Mouse (Mus musculus): Measurements from ENCODE around the gene Raet1e. TPM values are rescaled to one million over a fixed set of nuclear protein-coding genes. Genes with fewer than 3 reads are reported as not detected.
"Not testable (repeated sequence)": the region's sequence is repeated elsewhere in the genome, so short reads cannot be mapped to it uniquely, and the experiment has no call there.

The Raet1e gene
- total RNA-seq, 2 experiments from 2014 or later, result 0.28 TPM; not detected in 1

DNA sequence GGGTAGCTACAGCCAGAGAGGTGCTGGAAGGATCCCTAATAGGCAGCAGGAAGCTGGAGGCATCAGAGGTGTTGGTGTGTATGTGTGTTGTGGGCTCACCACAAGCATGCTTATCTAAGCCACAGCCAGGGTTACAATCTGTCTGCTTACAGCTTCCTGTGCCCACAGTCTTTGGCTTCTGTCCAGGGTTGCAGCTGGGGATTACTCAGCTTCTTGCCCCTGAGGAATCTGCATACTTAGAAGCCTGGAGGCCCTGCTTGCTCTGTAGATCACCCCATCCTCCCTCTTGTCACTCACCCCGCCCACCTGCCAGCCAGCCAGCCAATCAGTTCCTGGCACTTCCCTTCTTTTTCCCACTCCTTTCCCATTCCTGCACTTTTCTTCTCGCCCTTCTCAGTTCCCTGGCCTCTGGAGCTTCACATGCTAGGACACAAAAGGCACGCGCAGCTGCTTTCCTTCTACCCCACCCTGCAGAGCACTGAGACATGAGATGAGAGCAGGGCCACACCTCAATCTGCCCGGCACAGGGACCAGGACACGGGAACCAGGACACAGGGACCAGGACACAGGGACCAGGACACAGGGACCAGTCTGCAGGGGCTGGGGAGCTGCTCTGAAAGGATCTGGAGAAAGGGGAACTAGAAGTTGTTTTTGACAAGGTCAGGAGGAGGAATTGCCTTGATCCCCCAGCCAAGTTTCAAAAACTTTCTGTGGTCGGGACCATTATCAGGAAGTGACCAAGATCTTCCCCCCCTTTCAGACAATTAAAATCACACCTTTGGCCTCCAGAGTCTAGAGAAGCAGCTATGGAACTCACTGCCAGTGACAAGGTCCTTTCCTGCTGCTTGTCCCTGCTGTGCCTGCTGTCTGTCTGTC, 65.3 kb downstream of the Raet1e start:
- DNase-seq (ENCODE audit: extremely low spot score in 1 of 2, low spot score in 2 of 2), result peak in 1 of 2 experiments; percentile 18
- intact Hi-C loops (cut with DNase I), result not testable (repeated sequence)

DNA sequence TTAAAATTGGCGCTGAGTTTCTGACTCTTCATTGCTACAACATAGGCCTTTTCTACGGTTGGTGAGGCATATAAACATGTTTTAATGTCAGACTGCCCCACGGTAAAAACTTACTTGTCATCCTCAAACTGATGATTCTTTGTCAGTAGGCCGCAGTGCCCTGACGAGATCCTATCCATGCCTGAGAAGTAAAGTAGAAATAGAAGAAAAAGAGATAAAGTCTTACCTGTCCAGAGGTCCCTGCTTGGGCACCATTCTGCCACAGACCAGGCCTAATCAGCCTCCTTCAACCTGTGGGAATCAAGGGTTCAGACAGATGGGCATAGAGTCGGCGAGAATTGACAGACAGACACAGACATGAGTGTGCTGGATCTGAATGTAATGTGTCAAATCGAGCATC, 106.7 kb downstream of the Raet1e start:
- intact Hi-C loops (cut with DNase I), result no loop called here
- DNase-seq (ENCODE audit: extremely low spot score in 1 of 2, low spot score in 2 of 2), result no peak

DNA sequence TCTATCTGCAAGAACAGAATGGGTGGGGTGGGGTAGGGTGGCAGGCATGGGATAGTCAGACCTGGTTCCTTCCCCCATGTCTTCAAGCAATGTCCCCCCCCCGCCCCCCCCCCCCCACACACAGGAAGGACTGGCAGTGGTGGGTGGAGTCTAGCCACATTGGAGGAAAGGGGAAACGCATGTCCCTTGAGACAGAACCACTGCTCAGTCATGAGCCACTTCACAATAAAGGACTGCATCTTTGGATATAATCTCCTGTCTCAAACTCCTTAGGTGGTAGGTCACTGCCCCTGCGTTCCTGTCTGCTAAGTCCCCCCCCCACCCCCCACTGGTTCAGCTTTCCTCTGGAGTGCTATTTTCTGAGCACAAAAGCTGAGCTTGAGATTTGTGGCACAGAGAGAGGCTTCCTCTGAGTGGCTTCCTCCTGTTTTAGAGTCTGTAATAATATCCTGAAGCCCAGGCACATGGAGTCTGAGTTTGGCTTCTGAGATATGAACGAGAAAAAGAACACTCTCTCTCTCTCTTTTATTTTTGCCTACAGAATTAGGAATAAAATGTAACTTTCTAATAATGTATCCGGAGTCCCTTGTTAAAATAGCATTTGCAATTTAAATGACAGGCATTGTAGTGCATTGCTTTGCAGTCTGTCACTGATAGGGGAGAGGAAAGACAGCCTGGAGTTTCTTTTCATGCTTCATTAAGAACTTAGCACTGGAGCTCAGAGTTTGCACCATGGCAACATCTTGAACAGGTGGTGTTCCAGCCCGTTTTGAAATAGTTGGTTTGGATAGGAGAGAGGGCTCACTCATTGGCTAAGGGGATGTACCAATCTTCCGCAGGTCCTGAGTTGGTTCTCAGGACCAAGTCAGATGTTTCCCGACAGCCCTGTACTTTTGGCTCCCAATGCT, 112.8 kb downstream of the Raet1e start:
- intact Hi-C loops (cut with DNase I); DNase-seq (ENCODE audit: extremely low spot score in 1 of 2, low spot score in 2 of 2): not testable (repeated sequence)

DNA sequence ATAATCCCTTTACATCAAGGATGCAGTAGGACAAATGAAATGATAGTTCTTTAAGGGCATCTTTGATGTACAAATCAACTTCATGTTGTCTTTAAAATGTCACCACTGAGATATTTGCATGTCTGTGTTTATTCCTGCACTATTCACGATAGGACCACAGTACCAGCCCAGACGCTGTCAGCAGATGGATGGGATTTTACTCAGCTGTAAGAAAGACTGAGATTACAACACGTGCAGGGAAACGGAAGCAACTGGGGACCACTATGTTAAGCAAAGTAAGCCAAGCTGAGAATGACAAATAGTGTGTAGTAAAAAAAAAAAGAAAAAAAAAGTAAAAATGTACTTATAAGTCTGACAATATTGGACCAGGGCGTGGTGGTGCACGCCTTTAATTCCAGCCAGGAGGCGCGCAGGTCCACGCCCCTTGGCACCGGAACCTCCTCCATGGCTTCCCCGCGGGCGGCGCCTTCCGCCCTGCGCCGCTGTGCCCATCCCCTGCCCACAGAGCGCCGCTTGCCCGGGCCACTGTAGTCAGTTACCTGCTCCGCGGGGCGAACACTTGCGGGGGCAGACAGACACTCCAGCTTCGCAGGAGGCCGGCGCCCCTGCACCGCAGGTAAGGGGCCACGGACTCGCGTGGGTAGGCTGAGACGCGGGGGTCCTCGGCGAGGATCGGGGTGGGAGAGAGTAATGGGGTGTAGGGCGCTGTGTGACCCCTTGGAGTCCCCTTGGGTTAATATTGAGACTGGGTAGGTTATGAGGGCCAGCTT, 114.7 kb downstream of the Raet1e start:
- intact Hi-C loops (cut with DNase I), result not testable (repeated sequence)
- peak in 1 of 2 experiments; percentile 18 for DNase-seq (ENCODE audit: extremely low spot score in 1 of 2, low spot score in 2 of 2)

DNA sequence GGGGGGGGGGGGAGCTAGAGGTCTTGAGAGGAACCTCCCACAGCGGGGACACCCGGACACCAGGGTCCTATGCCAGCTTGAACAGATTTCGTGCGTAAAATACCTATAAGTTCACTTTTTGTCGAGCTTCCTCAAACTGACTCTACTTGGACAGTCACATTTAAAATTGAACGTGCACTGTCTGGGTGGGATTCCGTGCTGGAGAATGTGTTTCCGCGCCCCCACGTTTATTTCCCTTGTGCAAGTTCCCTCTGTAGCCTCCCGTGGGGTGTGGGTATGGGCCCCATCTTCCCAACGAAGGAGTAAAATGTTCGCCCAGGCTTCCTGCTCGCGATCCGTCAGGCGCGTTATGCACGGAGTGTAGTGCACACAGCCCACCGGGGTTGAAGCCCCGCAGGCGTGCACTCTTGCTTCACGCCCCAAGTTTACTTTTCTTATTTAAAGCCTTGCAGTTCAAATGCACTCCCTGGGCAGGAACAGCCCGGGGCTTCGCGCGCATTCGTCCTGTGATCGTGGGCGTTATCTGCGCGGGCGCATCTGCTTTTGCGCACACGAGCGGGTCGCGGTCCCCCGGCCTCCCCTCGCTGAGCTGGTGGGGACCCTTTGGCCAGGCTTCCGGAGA, 115.4 kb downstream of the Raet1e start:
- intact Hi-C loops (cut with DNase I), result no loop called here
- no peak for DNase-seq (ENCODE audit: extremely low spot score in 1 of 2, low spot score in 2 of 2)

DNA sequence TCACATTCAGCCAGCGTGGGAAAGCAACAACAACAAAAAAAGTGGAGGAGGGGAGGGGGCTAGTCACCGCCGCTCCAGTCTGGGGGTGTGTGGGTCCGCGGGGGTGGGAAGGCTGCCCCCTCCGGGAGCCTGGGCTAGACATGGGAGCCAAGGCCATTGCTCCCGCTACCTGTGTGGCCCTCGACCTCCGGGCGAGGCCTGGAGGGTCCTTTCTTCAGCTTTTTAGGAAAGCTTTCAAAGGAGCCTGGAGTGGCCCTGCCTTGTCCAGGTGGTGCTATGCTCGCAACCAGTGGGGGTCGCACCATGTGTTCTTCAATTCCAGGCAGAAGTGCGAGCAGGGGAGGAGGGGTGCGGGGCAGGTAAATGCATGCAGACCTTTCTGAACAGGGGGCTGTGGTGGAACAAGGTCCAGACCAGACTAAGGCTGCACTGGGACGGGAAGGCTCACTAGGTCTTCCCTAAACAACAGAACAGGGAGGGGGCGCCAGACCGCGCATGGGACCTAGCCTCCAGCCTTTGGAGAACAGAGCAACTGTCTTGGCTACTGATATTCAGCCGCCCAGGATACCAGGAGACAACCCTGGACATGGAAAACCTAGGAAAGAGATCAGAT, 116.2 kb downstream of the Raet1e start:
- intact Hi-C loops (cut with DNase I), result no loop called here
- DNase-seq (ENCODE audit: extremely low spot score in 1 of 2, low spot score in 2 of 2), result no peak

DNA sequence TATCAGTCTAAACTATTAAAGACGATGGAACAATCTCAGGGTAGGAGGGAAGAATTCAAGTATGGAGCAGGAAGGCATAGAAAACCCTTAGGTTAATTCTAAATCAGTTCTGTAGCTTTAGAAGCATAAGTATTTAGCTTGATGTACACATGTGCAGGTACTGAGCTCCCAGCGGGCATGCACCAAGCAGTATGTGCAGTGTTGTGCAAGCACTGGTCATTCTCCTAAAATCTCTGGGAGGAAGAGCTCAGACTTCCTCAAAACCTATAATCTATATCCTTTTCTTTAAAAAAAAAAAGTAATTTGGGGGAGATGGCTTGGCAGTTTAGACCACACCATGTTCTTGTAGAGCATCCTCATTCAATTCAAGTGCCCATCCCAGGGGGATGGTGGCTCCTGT, 120.1 kb downstream of the Raet1e start:
- DNase-seq (ENCODE audit: extremely low spot score in 1 of 2, low spot score in 2 of 2); intact Hi-C loops (cut with DNase I): not testable (repeated sequence)

DNA sequence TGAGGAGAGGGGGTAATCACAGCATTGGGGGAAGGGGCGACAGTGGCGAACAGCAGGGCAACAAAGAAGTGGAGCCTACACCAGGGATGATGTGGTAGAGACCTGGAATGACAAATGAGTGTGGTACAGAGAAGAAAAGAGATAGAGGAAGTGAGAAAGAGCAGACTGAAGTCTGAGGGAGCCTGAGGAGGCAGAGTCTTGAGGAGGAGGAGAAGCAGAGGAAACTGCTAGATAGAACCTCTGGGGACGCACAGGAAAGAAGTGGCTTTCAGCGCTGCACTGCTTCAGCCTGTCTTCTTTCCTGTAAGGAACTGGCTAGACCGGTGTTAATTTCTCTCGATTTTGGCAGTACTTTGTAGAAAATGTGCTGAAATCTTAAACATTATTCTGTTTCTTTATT, 124.4 kb downstream of the Raet1e start:
- intact Hi-C loops (cut with DNase I), result no loop called here
- no peak for DNase-seq (ENCODE audit: extremely low spot score in 1 of 2, low spot score in 2 of 2)

DNA sequence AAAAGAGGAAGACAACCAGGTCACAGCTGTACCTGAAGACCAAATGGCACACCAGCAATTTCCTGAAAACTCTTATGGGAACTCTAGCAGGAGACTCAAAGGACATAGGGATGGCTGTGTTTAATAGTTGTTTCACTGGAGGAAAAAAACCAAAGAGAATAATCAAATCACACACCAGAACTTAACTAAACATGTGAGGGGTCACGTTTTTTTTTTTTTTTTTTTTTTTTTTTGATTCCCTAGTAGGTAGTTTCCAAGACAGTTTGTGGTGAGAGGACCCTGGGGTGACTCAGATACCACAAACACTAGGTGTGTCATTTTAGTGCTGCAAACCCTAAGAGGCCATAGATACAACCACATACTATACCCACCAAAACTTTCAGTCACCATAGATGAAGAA, 137.3 kb downstream of the Raet1e start:
- DNase-seq (ENCODE audit: extremely low spot score in 1 of 2, low spot score in 2 of 2), result no peak
- intact Hi-C loops (cut with DNase I), result no loop called here

DNA sequence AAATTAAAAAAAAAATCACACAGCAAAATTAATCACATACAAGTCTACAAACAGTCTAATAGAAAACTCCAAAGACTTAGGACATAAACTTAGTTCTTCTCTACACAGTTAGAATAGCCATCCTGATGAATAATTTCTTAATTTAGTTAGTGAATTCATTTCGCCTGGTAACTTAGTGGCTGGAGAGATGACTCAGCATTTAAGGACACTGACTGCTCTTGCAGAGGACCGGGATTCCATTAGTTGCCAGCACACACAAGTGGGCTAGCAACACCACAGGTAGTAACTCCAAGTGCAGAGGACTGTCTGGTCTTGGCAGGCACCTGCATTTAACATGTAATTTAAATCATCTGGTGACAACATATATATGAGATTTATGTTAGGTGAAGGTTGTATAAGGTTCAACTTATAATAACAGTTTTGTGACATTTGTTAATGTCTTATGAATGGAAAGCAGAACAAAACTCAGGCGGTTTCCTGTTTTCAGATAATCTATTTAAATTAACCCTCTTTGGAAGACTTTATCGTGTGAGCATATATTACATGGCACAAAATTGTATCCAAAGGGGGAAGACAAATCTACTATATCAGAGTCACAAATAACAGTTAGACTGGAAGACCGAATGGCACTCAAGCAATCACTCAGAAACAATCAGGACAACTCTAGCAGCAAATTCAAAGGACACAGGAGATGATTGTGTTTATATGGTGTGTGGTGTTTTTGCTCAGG, 138.8 kb downstream of the Raet1e start:
- intact Hi-C loops (cut with DNase I), result no loop called here
- no peak for DNase-seq (ENCODE audit: extremely low spot score in 1 of 2, low spot score in 2 of 2)

DNA sequence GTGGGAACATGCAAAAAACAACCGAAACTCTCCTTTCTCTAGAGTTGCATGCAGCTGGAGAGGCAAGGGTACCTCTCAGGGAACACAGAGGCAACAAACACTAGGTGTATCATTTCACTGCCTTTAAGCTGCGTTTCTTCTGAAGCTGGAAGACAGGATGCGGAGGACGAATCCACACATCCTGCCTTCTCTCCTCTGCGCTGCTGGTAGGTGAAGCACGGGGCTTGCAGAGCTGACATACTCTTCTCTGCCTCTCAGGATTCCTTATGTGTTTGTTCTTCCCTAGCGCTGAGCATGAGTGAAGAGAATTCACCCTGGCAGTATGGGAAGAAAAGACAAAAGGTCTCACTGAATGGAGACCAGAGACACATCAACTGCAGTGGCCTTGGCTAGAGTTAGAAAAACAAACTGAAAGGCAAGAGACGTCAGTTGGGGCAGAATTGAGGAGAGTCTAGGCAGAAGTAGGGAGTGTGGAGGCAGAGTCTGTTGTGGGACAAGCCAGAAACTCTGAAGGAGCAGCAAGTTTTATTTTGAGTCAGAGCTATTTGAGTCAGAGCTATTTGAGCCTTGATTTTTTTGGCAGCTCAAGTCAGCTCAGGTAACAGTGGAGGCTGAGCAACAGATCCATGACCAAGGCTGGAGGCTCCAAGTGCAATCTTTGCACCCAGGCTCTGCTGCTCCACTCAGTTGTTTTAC, 139.5 kb downstream of the Raet1e start:
- intact Hi-C loops (cut with DNase I), result no loop called here
- no peak for DNase-seq (ENCODE audit: extremely low spot score in 1 of 2, low spot score in 2 of 2)

DNA sequence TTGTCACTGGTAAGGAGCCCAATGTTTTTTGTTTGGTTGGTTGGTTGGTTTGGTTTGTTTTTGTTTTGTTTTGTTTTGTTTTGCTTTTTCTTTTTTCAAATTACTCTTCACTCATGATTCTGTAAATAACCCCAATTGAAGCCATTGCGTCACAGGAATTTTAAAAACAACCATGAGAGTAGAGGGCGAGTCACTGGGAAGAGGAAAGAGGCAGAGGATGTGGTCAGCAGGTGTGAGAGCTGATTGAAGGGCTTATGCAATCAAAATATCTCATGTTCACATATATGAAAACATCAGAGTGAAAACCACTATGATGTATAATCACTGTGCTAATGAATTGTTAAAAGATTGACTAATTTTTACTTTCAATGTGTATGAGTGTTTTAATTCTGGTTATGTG, 141.0 kb downstream of the Raet1e start:
- intact Hi-C loops (cut with DNase I), result no loop called here
- no peak for DNase-seq (ENCODE audit: extremely low spot score in 1 of 2, low spot score in 2 of 2)

DNA sequence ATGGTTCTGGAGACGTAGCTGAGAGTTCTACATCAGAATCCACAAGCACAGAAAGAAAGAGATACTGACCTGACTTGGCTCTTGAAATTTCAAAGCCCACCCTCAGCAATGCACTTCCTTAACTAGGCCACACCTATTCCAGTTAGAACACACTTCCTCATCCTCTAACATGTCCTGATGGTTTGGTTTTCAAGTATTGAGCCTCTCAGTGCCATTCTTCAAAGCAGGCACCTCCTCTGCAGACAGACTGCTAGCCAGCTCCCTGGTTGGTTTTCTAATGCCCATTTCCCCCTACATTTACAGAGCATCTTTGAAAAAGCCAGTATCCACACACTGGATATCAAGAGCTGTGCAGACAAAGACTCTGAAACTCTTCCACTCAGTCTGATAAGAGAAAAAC, 143.3 kb downstream of the Raet1e start:
- intact Hi-C loops (cut with DNase I), result no loop called here

DNA sequence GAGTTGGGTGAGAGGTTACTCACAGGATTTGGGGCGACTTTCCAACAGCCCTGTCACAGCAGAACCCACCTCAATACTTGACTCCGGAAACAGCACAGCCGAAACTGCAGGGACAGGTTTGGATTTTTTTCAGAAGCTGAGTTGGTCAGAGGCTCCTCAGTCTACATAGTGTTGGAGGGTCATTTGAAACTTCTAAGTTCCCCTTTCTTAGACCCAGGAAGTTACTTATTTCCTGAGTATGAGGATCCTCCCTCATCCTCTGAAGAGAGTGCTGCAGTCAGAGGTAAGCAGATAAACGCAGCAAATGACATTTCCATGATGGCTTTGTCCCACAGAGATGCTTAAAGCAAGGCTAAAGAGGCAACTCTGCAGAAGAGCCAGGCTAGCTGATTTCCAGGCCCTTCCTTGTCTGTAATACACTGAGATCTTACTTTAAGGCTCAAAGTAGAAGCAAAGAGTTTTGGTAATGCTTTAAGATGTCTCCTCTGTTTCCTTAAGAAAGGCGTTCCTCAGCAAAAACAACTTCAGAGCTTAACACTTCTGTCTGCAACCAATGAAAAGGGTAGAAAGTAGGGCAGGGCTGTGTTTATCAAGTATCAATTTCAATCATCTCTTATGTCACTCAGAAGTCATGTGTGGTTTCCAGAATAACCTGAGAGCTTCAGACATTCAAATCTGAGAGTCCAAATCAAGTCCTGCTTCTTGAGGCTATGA, 144.1 kb downstream of the Raet1e start:
- intact Hi-C loops (cut with DNase I), result no loop called here
- DNase-seq (ENCODE audit: extremely low spot score in 1 of 2, low spot score in 2 of 2), result no peak

More for the DNA sequence above, 143.3 kb downstream of the Raet1e start:
- no peak for DNase-seq (ENCODE audit: extremely low spot score in 1 of 2, low spot score in 2 of 2)

DNA sequence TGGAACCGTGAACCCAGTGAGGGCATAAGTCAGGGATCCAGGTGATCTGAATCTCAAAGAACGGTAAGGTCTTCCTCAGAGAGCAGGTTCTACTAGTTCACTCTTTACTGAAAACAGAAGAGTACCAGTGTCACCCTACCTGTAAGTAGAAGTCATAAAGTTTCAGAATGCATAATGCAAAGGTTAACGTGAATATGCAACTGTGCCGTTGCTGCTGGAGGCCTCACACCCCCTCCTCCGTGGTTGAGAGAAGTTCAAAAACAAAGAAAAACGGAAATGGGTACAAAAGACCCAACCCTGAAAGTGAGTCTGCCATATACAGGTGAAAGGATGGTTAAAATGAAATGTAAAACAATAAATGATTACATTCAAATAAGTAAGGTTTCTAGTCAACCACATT, 145.4 kb downstream of the Raet1e start:
- intact Hi-C loops (cut with DNase I), result no loop called here
- no peak for DNase-seq (ENCODE audit: extremely low spot score in 1 of 2, low spot score in 2 of 2)

DNA sequence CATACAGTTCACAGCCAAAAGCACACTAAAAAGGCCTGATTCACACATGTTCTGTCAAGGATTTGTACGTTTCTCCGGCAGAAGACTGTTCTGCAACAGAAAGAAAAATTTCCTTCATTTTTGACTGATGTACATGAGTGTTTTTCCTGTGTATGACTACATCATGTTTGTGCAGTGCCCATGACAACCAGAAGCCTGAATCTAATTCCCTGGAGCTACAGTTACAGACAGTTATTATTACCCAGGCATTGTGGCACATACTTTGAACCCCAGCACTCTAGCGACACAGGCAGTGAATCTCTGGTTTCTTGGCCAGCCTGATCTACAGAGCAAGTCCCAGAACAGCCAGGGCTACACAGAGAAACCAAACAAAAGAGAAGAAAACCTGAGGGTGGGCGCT, 147.4 kb downstream of the Raet1e start:
- no peak for DNase-seq (ENCODE audit: extremely low spot score in 1 of 2, low spot score in 2 of 2)
- intact Hi-C loops (cut with DNase I), result no loop called here

DNA sequence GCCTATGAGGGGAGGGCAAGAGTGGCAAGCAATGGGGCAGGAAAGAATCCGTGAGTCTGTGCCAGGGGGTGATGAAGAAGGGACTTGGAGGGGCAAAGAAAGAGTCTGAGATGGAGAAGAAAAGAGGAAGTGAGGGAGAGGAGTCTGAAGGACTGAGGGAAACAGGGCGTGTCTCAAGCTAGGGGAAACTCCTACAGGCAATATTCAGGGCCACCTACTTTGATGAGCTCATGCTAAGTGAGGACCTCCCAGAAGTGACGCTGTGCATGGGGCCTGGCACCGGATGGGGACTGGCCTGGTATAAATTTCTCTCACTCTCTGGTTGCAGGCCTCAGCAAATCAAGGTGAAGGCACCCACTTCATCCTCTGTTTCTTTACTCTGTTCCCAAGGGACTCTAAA, 148.1 kb downstream of the Raet1e start:
- intact Hi-C loops (cut with DNase I), result no loop called here
- DNase-seq (ENCODE audit: extremely low spot score in 1 of 2, low spot score in 2 of 2), result no peak
